Mouse (Mus musculus) erythroblast, embryonic 14.5 days (primary cell): ENCODE data around the gene Lrrc7.

ENCODE experiments used
- GATA1 ChIP-seq: IDR thresholded peaks from 2 replicates; pipeline ENCODE4 v1.6.1; 2012; ENCODE audit warnings: low read length, inconsistent platforms, mixed read lengths
- TAL1 ChIP-seq: IDR thresholded peaks from 3 replicates; pipeline ENCODE4 v1.6.1; 2012; ENCODE audit warnings: low read length, inconsistent platforms, mixed read lengths

GRCm38 (mm10) chr3:158270887-158271286 is 291.1 kb downstream of the Lrrc7 start:
- TF ChIP-seq GATA1 (no peak), TAL1 (no peak)
